Mouse (Mus musculus) 3134 (cell line): ENCODE results near the gene Rbm12.

Experiments
- DNase-seq: peaks from one replicate; pipeline ENCODE4 v3.0.0-alpha.2; 2011; ENCODE audit warnings: low spot score; ENCODE audit not compliant: insufficient read length; ENCODE audit errors: extremely low read depth

Rbm12 gene

GRCm38 (mm10) chr2:156080391-156080790 lies 31.4 kb downstream of the Rbm12 start:
- DNase-seq, result no peak

- DNase-seq, result no peak
Measured at GRCm38 (mm10) chr2:156079674-156080073, 32.1 kb downstream of the Rbm12 start.

- no peak for DNase-seq
Measured at GRCm38 (mm10) chr2:156079183-156079560, 32.6 kb downstream of the Rbm12 start.

GRCm38 (mm10) chr2:156078421-156079182 lies 33.2 kb downstream of the Rbm12 start:
- DNase-seq, result no peak

GRCm38 (mm10) chr2:156077461-156077860 lies 34.3 kb downstream of the Rbm12 start:
- no peak for DNase-seq

GRCm38 (mm10) chr2:156073725-156074124 lies 38.1 kb downstream of the Rbm12 start:
- no peak for DNase-seq

GRCm38 (mm10) chr2:156071236-156071635 lies 40.5 kb downstream of the Rbm12 start:
- no peak for DNase-seq

GRCm38 (mm10) chr2:156067916-156068315 lies 43.9 kb downstream of the Rbm12 start:
- no peak for DNase-seq

- DNase-seq, result no peak
Measured at GRCm38 (mm10) chr2:156066126-156066525, 45.7 kb downstream of the Rbm12 start.

- peak; percentile 89 for DNase-seq
Measured at GRCm38 (mm10) chr2:156065099-156066041, 46.4 kb downstream of the Rbm12 start, which contains the start of gene Spag4. TSS of gene Spag4 (plus strand) at chr2:156065175.

- no peak for DNase-seq
Measured at GRCm38 (mm10) chr2:156052816-156053215, 59.0 kb downstream of the Rbm12 start, which contains the start of gene Fer1l4. TSS of gene Fer1l4 (minus strand) at chr2:156052947.

- no peak for DNase-seq
Measured at GRCm38 (mm10) chr2:156047929-156048328, 63.8 kb downstream of the Rbm12 start.

- DNase-seq, result no peak
Measured at GRCm38 (mm10) chr2:156042903-156043302, 68.9 kb downstream of the Rbm12 start.
